Mouse (Mus musculus) erythroblast, embryonic 14.5 days (primary cell): ENCODE measurements around the gene Hnrnph3. TPM values are rescaled to one million over a fixed set of nuclear protein-coding genes. Genes with fewer than 3 reads are reported as not detected.
"Not testable (repeated sequence)": the region's sequence is repeated elsewhere in the genome, so short reads cannot be mapped to it uniquely, and the experiment has no call there.

Experiments
- H3K27me3 ChIP-seq: 2 replicates; pipeline ENCODE4 v1.6.1; 2012; ENCODE audit warnings: inconsistent platforms; ENCODE audit not compliant: control insufficient read depth
- H3K36me3 ChIP-seq: 2 replicates; pipeline ENCODE4 v1.6.1; 2012; ENCODE audit warnings: mild to moderate bottlenecking, inconsistent platforms; ENCODE audit not compliant: control insufficient read depth
- H3K4me1 ChIP-seq: 2 replicates; pipeline ENCODE4 v1.6.1; 2012; ENCODE audit warnings: inconsistent platforms; ENCODE audit not compliant: control insufficient read depth
- H3K4me3 ChIP-seq: replicated peaks from 2 replicates; pipeline ENCODE3; 2012; ENCODE audit warnings: moderate library complexity, mild to moderate bottlenecking, inconsistent platforms
- H3K9me3 ChIP-seq: 2 replicates; pipeline ENCODE4 v1.6.1; 2012; ENCODE audit warnings: low read length, inconsistent platforms, mixed read lengths; ENCODE audit not compliant: control insufficient read depth
- GATA1 ChIP-seq: IDR thresholded peaks from 2 replicates; pipeline ENCODE4 v1.6.1; 2012; ENCODE audit warnings: low read length, inconsistent platforms, mixed read lengths
- TAL1 ChIP-seq: IDR thresholded peaks from 3 replicates; pipeline ENCODE4 v1.6.1; 2012; ENCODE audit warnings: low read length, inconsistent platforms, mixed read lengths
- polyA plus RNA-seq: library from polyadenylated mRNA; stranded (reverse); fragments of >175 nt; gene quantifications from 2 replicates; pipeline ENCODE4 v1.2.3, GENCODE M21; 2012

The Hnrnph3 gene
- polyA plus RNA-seq, 1 experiment: 2.4 TPM

GRCm38 (mm10) chr10:63056966-63057750 is 33.1 kb upstream of the Hnrnph3 start:
- TF ChIP-seq GATA1: no peak
- no peak for TF ChIP-seq TAL1

GRCm38 (mm10) chr10:63054586-63054985 is 30.6 kb upstream of the Hnrnph3 start:
- Histone ChIP-seq H3K9me3 (no peaks in the 10 kb centered on the region; the same call in 1 of the 2 replicates), H3K36me3 (no peaks in the 10 kb centered on the region), H3K27me3 (no peaks in the 10 kb centered on the region), H3K4me1 (no peaks in the 10 kb centered on the region), H3K4me3 (no peak overlapping the region)
- TF ChIP-seq GATA1: no peak
- no peak for TF ChIP-seq TAL1

More at GRCm38 (mm10) chr10:63056966-63057750, 33.1 kb upstream of the Hnrnph3 start:
- H3K36me3 ChIP-seq: no peaks in the 10 kb centered on the region
- H3K4me1 ChIP-seq: no peaks in the 10 kb centered on the region
- no peaks in the 10 kb centered on the region; the same call in 1 of the 2 replicates for H3K9me3 ChIP-seq
- no peaks in the 10 kb centered on the region for H3K27me3 ChIP-seq
- no peak overlapping the region for H3K4me3 ChIP-seq

GRCm38 (mm10) chr10:63054071-63054470 is 30.1 kb upstream of the Hnrnph3 start:
- H3K27me3 ChIP-seq, H3K9me3 ChIP-seq, H3K36me3 ChIP-seq, H3K4me3 ChIP-seq, H3K4me1 ChIP-seq: not testable (repeated sequence)

GRCm38 (mm10) chr10:63053007-63053406 is 29.0 kb upstream of the Hnrnph3 start:
- no peaks in the 10 kb centered on the region for H3K36me3 ChIP-seq
- H3K27me3 ChIP-seq: no peaks in the 10 kb centered on the region
- H3K4me1 ChIP-seq: no peaks in the 10 kb centered on the region
- no peak overlapping the region for H3K4me3 ChIP-seq
- TF ChIP-seq GATA1 (no peak), TAL1 (no peak)
- H3K9me3 ChIP-seq: no peaks in the 10 kb centered on the region; the same call in 1 of the 2 replicates

GRCm38 (mm10) chr10:63052011-63052410 is 28.0 kb upstream of the Hnrnph3 start:
- no peaks in the 10 kb centered on the region for H3K36me3 ChIP-seq
- no peaks in the 10 kb centered on the region for H3K4me1 ChIP-seq
- H3K4me3 ChIP-seq: no peak overlapping the region
- H3K27me3 ChIP-seq: no peaks in the 10 kb centered on the region
- no peaks in the 10 kb centered on the region; the same call in 1 of the 2 replicates for H3K9me3 ChIP-seq
- TF ChIP-seq TAL1: no peak
- TF ChIP-seq GATA1: no peak

- no peaks in the 10 kb centered on the region; the same call in 1 of the 2 replicates for H3K9me3 ChIP-seq
- no peak overlapping the region for H3K4me3 ChIP-seq
- TF ChIP-seq GATA1 (no peak), TAL1 (no peak)
- no peaks in the 10 kb centered on the region for H3K4me1 ChIP-seq
- H3K36me3 ChIP-seq: no peaks in the 10 kb centered on the region
- no peaks in the 10 kb centered on the region for H3K27me3 ChIP-seq
These were observed 27.2 kb upstream of the Hnrnph3 start for GRCm38 (mm10) chr10:63051267-63051666.

GRCm38 (mm10) chr10:63049106-63049505 is 25.1 kb upstream of the Hnrnph3 start:
- H3K27me3 ChIP-seq: no peaks in the 10 kb centered on the region
- no peak overlapping the region for H3K4me3 ChIP-seq
- H3K9me3 ChIP-seq: no peaks in the 10 kb centered on the region
- H3K4me1 ChIP-seq: no peaks in the 10 kb centered on the region
- H3K36me3 ChIP-seq: no peaks in the 10 kb centered on the region
- TF ChIP-seq TAL1 (no peak), GATA1 (no peak)

GRCm38 (mm10) chr10:63047751-63048150 is 23.7 kb upstream of the Hnrnph3 start:
- Histone ChIP-seq H3K9me3 (no peaks in the 10 kb centered on the region), H3K4me1 (no peaks in the 10 kb centered on the region), H3K36me3 (no peaks in the 10 kb centered on the region), H3K27me3 (no peaks in the 10 kb centered on the region), H3K4me3 (no peak overlapping the region)
- TF ChIP-seq GATA1 (no peak), TAL1 (no peak)

GRCm38 (mm10) chr10:63043154-63043553 is 19.1 kb upstream of the Hnrnph3 start:
- TF ChIP-seq GATA1: no peak
- TF ChIP-seq TAL1: no peak
- Histone ChIP-seq H3K4me1 (no peaks in the 10 kb centered on the region), H3K9me3 (no peaks in the 10 kb centered on the region), H3K27me3 (no peaks in the 10 kb centered on the region), H3K4me3 (no peak overlapping the region), H3K36me3 (no peaks in the 10 kb centered on the region)
